Mouse (Mus musculus) stomach, embryonic 16.5 days (tissue): ENCODE data around the gene Pln. TPM values are rescaled to one million over a fixed set of nuclear protein-coding genes. Genes with fewer than 3 reads are reported as not detected.

ENCODE experiments used
- ATAC-seq: fragments of 200-750 bp; cut with Nextera tagmentation; 2 replicates; pipeline ENCODE4 v1.8.0; 2017; ENCODE audit warnings: moderate number of reproducible peaks, moderate TSS enrichment; ENCODE audit not compliant: insufficient read depth, low FRiP score
- H3K27ac ChIP-seq: fragments of 300-500 bp; sonication (generic); 2 replicates; pipeline ENCODE4 v1.5.1; 2014; ENCODE audit warnings: low read length
- H3K27me3 ChIP-seq: fragments of 300-500 bp; sonication (generic); 2 replicates; pipeline ENCODE4 v1.6.1; 2014; ENCODE audit warnings: low read length, control low read depth, mixed read lengths; ENCODE audit not compliant: control insufficient read depth, insufficient read depth
- H3K36me3 ChIP-seq: fragments of 300-500 bp; sonication (generic); 2 replicates; pipeline ENCODE4 v1.6.1; 2014; ENCODE audit warnings: low read length; ENCODE audit not compliant: control insufficient read depth, insufficient read depth
- H3K4me1 ChIP-seq: fragments of 300-500 bp; sonication (generic); 2 replicates; pipeline ENCODE4 v1.6.1; 2014; ENCODE audit warnings: low read length, control low read depth, mixed read lengths; ENCODE audit not compliant: control insufficient read depth, insufficient read depth
- H3K4me2 ChIP-seq: fragments of 300-500 bp; sonication (generic); 2 replicates; pipeline ENCODE4 v1.6.1; 2014; ENCODE audit warnings: low read depth, low read length, mixed read lengths
- H3K4me3 ChIP-seq: fragments of 300-500 bp; sonication (generic); replicated peaks from 2 replicates; pipeline ENCODE4 v1.5.1; 2014; ENCODE audit warnings: mild to moderate bottlenecking, low read length
- H3K9ac ChIP-seq: fragments of 300-500 bp; sonication (generic); 2 replicates; pipeline ENCODE4 v1.6.1; 2014; ENCODE audit warnings: low read length
- H3K9me3 ChIP-seq: fragments of 300-500 bp; sonication (generic); replicated peaks from 2 replicates; pipeline ENCODE4 v1.6.1; 2016; ENCODE audit warnings: low read length, control low read depth; ENCODE audit not compliant: control insufficient read depth
- WGBS: fragments of 180-500 bp; shearing (Covaris S2); extraction: QIAGEN DNeasy Blood & Tissue Kit; methylation state at CpG from one replicate; pipeline ENCODE4 v1.1.7; 2014; 5-methylcytosine and 5-hydroxymethylcytosine counted together
- polyA plus RNA-seq: library from polyadenylated mRNA; unstranded; fragments of >200 nt; fragmentation: Nextera tagmentation; extraction: Ambion mirVana; gene quantifications from 2 replicates; pipeline ENCODE4 v1.2.1, GENCODE M21; 2015

Gene Pln
- polyA plus RNA-seq, 1 experiment from 2014 or later = 8.1 TPM

DNA sequence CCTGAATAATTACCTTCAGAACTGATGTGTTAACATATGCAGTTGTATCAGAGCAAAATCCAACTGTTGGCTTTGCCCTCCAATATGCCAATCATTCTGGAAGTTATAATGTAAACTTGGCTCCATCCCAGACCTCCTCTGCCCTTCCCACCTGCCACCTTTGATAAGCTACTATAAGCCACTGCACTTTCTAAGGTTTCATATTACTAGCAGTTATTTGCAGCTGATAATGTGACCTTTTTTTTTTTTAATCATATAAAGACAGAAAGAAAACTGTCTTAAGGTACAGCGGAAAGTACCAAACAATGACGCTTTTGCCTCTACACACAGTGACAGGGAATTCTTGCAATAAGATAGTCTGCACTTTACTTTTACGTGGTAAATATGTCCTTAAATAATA is 1.5 kb upstream of the Pln start:
- Histone ChIP-seq H3K36me3 (no peaks in the 10 kb centered on the region), H3K27me3 (no peaks in the 10 kb centered on the region), H3K9me3 (no peaks in the 10 kb centered on the region), H3K4me2 (no peak overlapping the region), H3K27ac (no peak overlapping the region), H3K9ac (no peak overlapping the region), H3K4me1 (no peaks in the 10 kb centered on the region; the same call in 1 of the 2 replicates), H3K4me3 (no peak overlapping the region)
- WGBS = 47% methylated on average over 3 of the region's 3 CpGs
- ATAC-seq = peak; percentile 50; the same call in 1 of the 2 replicates

DNA sequence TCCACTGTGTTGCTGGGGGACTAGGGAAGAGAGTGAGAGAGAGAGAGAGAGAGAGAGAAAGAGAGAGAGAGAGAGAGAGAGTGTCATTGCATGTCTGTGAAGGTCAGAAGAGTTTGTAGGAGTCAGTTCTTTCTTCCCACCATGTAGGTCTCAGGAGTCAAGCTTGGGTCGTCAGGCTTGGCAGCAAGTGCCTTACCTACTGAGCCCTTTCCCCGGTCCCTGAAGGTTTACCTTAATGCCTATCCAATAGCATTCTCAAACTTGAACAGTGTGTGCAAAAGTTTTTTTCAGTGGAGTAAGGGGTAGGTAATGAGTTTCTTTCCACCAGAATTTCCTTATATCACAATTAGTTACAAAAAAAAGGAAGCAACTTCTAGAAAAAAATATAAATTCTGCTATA is 1.6 kb downstream of the Pln start:
- no peak overlapping the region for H3K4me3 ChIP-seq
- no peak overlapping the region for H3K4me2 ChIP-seq
- H3K27ac ChIP-seq = no peak overlapping the region
- no peaks in the 10 kb centered on the region for H3K9me3 ChIP-seq
- H3K9ac ChIP-seq = no peak overlapping the region
- no peaks in the 10 kb centered on the region for H3K36me3 ChIP-seq
- ATAC-seq = no peak
- WGBS = 59% methylated on average over 2 of the region's 2 CpGs
- H3K27me3 ChIP-seq = no peaks in the 10 kb centered on the region
- H3K4me1 ChIP-seq = peaks cover 5% of the 10 kb centered on the region

DNA sequence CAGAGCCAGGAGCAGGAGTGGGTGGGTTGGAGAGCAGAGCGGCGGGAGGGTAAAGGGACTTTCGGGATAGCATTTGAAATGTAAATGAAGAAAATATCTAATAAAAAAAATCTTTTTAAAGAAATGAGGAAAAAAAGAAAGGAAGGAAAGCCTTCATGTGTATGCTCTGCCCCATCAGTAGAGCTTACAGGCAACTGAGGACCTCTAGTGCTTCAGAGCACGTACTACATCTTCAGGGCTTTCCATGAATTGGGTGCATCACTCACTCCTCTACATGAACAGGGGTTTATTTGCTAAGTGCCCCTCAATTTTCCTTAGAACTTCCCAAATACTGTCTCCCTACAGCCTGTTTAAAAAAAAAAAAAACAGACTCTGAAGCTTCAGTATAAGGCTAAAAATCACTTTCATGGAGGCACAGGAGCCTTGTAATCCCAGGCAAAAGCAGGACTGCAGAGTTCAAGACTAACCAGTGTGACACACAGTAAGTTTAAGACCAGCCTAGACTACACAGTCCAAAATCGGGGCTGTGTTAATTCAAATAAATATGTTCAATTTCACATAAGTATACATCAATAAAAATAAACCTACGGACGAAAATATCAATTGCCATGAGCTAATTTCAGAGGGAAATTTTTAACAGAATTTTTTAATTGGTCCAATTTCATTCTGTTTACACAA is 4.0 kb downstream of the Pln start:
- ATAC-seq = no peak
- Histone ChIP-seq H3K4me1 (peaks cover 5% of the 10 kb centered on the region), H3K27ac (no peak overlapping the region), H3K4me3 (no peak overlapping the region), H3K9ac (no peak overlapping the region), H3K9me3 (no peaks in the 10 kb centered on the region), H3K27me3 (no peaks in the 10 kb centered on the region), H3K36me3 (no peaks in the 10 kb centered on the region), H3K4me2 (no peak overlapping the region)
- 82% methylated on average over 7 of the region's 7 CpGs for WGBS

DNA sequence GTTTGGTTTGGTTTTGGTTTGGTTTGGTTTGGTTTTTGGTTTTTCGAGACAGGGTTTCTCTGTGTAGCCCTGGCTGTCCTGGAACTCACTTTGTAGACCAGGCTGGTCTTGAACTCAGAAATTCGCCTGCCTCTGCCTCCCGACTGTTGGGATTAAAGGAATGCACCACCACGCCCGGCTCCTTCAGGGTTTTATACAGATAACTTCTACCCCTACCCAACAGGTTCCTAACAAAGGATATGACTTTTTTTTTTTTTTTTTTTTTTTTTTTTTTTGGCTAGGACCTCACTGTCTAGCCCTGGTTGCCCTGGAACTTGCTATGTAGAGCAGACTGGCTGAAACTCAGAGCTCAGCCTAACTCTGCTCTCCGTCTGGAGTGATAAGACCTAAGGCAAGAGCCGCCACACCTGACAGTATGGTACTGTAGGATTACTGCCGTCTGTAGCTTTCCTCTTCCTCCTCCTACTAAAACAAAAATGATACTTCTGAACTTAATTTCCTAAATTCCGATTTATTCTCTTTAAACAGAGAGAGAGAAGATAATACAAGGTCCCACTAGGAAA is 4.8 kb downstream of the Pln start:
- no peaks in the 10 kb centered on the region for H3K9me3 ChIP-seq
- no peak overlapping the region for H3K4me3 ChIP-seq
- no peak overlapping the region for H3K27ac ChIP-seq
- ATAC-seq = no peak
- H3K36me3 ChIP-seq = no peaks in the 10 kb centered on the region
- WGBS = 89% methylated on average over 9 of the region's 9 CpGs
- no peaks in the 10 kb centered on the region for H3K27me3 ChIP-seq
- no peak overlapping the region for H3K9ac ChIP-seq
- no peak overlapping the region for H3K4me2 ChIP-seq
- H3K4me1 ChIP-seq = peaks cover 5% of the 10 kb centered on the region

DNA sequence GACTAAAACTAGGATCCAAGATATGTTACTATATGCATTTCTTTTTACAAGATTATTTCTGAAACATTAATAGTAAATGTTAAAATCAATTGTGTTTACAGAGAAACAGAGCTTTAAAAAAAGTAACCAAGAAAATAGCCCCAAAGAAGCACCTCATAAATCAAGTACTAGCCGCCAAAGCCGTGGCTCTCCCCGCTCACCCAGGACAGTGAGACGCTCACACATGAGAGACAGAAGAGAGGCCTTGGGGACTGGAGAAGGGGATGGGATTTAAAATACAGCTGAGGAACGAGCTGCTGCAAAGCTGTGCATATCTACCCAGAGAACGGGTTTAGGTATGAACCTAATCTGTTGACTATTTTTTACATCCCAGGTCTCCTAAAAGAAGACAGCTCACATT is 5.9 kb downstream of the Pln start:
- Histone ChIP-seq H3K9me3 (no peaks in the 10 kb centered on the region), H3K27me3 (no peaks in the 10 kb centered on the region), H3K4me1 (peaks cover 5% of the 10 kb centered on the region), H3K36me3 (no peaks in the 10 kb centered on the region), H3K4me2 (peak overlapping the region; percentile 29; the same call in 1 of the 2 replicates), H3K4me3 (no peak overlapping the region), H3K9ac (no peak overlapping the region), H3K27ac (no peak overlapping the region)
- ATAC-seq = no peak
- 43% methylated on average over 6 of the region's 6 CpGs for WGBS

DNA sequence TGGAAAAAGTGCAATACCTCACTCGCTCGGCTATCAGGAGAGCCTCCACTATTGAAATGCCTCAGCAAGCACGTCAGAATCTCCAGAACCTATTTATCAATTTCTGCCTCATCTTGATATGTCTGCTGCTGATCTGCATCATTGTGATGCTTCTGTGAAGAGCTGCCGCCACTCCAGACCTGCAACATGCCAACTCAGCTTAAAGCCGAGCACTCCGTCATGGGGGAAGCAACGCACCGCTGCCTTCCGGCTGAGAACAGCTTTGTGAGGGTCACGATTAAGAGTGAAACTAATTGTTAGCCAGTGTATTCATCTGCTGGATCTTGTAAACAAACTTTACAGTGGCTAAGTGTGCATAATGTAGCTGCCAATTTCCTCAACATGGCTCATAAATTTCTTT is 6.4 kb downstream of the Pln start:
- 57% methylated on average over 10 of the region's 10 CpGs for WGBS
- ATAC-seq = no peak
- H3K27ac ChIP-seq = no peak overlapping the region

DNA sequence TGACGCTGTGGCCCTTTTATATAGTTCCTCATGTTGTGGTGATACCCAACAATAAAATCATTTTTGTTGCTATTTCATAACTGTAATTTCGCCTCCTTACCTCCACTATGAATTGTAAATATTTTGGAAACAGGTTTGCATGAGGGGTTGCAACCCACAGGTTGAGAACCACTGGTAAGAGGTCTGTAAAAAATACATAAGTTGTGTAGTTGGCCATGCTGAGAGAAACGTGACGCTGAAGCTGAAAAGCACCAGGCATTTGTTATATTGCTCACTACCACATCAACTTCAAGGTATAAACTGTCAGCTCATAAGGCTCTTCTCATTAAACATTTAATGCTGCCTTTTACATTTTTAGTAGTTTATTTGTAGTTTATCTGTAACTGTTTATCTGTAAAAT is 8.0 kb downstream of the Pln start:
- no peaks in the 10 kb centered on the region for H3K36me3 ChIP-seq
- WGBS = 85% methylated on average over 4 of the region's 4 CpGs
- ATAC-seq = no peak
- H3K27me3 ChIP-seq = no peaks in the 10 kb centered on the region
- no peak overlapping the region for H3K4me3 ChIP-seq
- H3K9ac ChIP-seq = no peak overlapping the region
- no peak overlapping the region for H3K27ac ChIP-seq
- no peak overlapping the region for H3K4me2 ChIP-seq
- H3K4me1 ChIP-seq = peaks cover 7% of the 10 kb centered on the region
- no peaks in the 10 kb centered on the region for H3K9me3 ChIP-seq

More for the DNA sequence above, 6.4 kb downstream of the Pln start:
- Histone ChIP-seq H3K4me2 (peak overlapping the region; percentile 29; the same call in 1 of the 2 replicates), H3K36me3 (no peaks in the 10 kb centered on the region), H3K27me3 (no peaks in the 10 kb centered on the region), H3K4me1 (peaks cover 7% of the 10 kb centered on the region), H3K9ac (no peak overlapping the region), H3K4me3 (no peak overlapping the region), H3K9me3 (no peaks in the 10 kb centered on the region)

DNA sequence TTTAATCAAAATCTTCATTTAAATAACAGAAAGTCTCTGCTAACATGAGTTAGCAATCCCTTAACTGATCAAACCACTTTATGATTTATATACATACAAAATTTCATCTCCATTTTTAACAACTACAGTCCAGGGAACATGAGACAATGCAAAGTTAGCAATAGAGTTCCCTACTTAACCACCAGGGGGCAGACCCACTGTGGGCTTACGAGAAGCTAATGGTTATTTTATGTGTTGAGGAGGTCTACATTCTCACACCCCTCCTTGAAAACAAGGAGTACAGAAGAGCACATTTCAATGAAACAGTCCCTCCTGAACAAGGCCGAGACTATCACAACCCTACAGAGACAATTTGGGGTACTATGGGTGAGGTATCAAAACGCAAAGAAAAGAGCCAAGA is 9.0 kb downstream of the Pln start:
- Histone ChIP-seq H3K4me3 (no peak overlapping the region), H3K27ac (no peak overlapping the region), H3K4me1 (peaks cover 7% of the 10 kb centered on the region), H3K4me2 (no peak overlapping the region), H3K9ac (no peak overlapping the region), H3K9me3 (no peaks in the 10 kb centered on the region), H3K27me3 (no peaks in the 10 kb centered on the region), H3K36me3 (no peaks in the 10 kb centered on the region)
- ATAC-seq = no peak; the same call in 1 of the 2 replicates
- 56% methylated on average over 3 of the region's 3 CpGs for WGBS

DNA sequence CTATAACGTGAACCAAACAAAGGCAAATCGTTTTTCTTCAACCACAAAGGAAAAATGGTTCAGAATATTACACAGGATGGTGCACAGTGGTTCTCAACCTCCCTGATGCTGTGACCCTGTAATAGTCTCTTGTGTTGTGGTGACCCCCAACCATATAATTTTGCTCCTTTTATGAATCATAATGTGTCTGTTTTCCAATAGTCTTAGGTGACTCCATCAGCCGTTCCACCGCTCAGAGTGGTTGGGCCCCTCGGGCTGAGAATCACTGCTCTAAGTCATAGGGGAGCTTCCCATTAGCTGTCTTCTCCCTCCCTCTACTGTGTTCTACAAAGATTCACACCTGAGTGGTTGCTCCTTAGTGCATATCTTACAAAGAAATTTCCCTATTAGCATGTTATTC is 9.4 kb downstream of the Pln start:
- 86% methylated on average over 5 of the region's 5 CpGs for WGBS
- no peak overlapping the region for H3K4me3 ChIP-seq
- H3K9me3 ChIP-seq = no peaks in the 10 kb centered on the region
- no peak overlapping the region for H3K4me2 ChIP-seq
- H3K36me3 ChIP-seq = no peaks in the 10 kb centered on the region
- no peaks in the 10 kb centered on the region for H3K27me3 ChIP-seq
- H3K4me1 ChIP-seq = peaks cover 7% of the 10 kb centered on the region
- ATAC-seq = no peak
- no peak overlapping the region for H3K9ac ChIP-seq
- no peak overlapping the region for H3K27ac ChIP-seq
